In the genomic region with DNA sequence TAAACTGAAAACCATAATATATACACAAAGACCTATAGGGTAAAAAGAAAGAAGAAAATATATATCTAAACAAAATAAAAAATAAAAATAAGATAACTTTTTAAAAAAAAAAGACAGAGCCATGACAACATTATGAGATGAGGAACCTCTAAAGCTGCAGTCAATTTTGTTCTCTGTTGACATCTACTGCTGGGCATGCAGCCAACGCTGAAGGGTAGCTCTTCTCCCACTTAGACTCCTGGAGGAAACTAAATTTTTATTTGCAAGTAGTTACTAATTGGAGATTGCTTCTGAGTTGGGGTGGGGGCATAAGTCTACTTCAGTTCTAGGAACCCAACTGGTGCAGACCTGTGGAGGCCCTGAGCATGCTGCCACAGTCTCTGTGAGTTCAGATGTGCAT, we compare ENCODE assay signal across 21 mouse cellular contexts.
DNase-seq lines count a peak whose midpoint lies in the region; ATAC-seq and TF ChIP-seq lines count a peak whose summit lies in the region.
"Had no signal": no experiment of that assay in that cellular context is flagged by ENCODE, and none has a peak within 500 bp of the region (broad histone marks: within the 10 kb centered on the region; RNA-seq: fewer than 3 reads in every experiment).

No protein-coding gene starts in this region.

- WGBS in kidney, postnatal 0 days, result 70% methylated on average over 1 of the region's 1 CpGs

- H3K4me3 ChIP-seq in kidney, postnatal 0 days (replicated peaks; ENCODE audit: low read depth, low read length), result no peak overlapping the region
- H3K4me3 ChIP-seq: hindbrain, embryonic 10.5 days; intestine, embryonic 15.5 days; limb, embryonic 13.5 days; liver, embryonic 12.5 days had no signal

- no peak overlapping the region for H3K4me2 ChIP-seq in kidney, postnatal 0 days (ENCODE audit: low read length)
- H3K4me2 ChIP-seq: intestine, embryonic 15.5 days; limb, embryonic 13.5 days; liver, embryonic 12.5 days; midbrain, embryonic 11.5 days had no signal

- H3K27me3 ChIP-seq in kidney, postnatal 0 days (ENCODE audit: insufficient read depth, low read length), result no peaks in the 10 kb centered on the region
- H3K27me3 ChIP-seq: intestine, embryonic 15.5 days; limb, embryonic 13.5 days; liver, embryonic 12.5 days had no signal

- no peak for TF ChIP-seq CTCF in kidney, postnatal 0 days (IDR thresholded peaks at IDR 0.05; ENCODE audit: low read depth)

- H3K9me3 ChIP-seq in kidney, postnatal 0 days (replicated peaks; ENCODE audit: low read length), result no peaks in the 10 kb centered on the region
- H3K9me3 ChIP-seq: hindbrain, embryonic 10.5 days; intestine, embryonic 15.5 days; limb, embryonic 13.5 days; liver, embryonic 12.5 days had no signal

- H3K9ac ChIP-seq in kidney, postnatal 0 days (ENCODE audit: low read depth, low read length), result no peak overlapping the region
- H3K9ac ChIP-seq: intestine, embryonic 15.5 days; limb, embryonic 13.5 days; liver, embryonic 12.5 days had no signal

- ATAC-seq in kidney, postnatal 0 days (replicated peaks; ENCODE audit: low FRiP score, low read depth), result no peak
- ATAC-seq: hindbrain, embryonic 16.5 days; intestine, embryonic 15.5 days; liver, embryonic 12.5 days had no signal

- DNase-seq in kidney, postnatal 0 days (ENCODE audit: low spot score), result peak; percentile 30
- DNase-seq in kidney, adult 11 months, result no peak
- peak; percentile 11 to 14 for DNase-seq in left cerebral cortex, postnatal 25 days (ENCODE audit: low spot score in 2 of 2)
- DNase-seq in left cerebral cortex, postnatal 36 days (ENCODE audit: low spot score in 2 of 2), result no peak
- peak; percentile 39 to 42 for DNase-seq in right cerebral cortex, adult 2 months (ENCODE audit: low spot score in 2 of 2)
- DNase-seq in right cerebral cortex, postnatal 25 days, result no peak
- peak; percentile 10 for DNase-seq in telencephalon, adult 2 months (ENCODE audit: low read depth, low spot score)
- DNase-seq in layer of hippocampus, adult 9-10 months (ENCODE audit: low spot score), result no peak
- DNase-seq: adrenal gland, postnatal 25 days; cerebellum, adult 9-11 months; gastrocnemius, postnatal 36 days; layer of hippocampus, adult 9-11 months; lung, adult 2 months; spleen, adult 18-20 months; thymus, postnatal 25 days had no signal

- intact Hi-C loops in left cerebral cortex, postnatal 25 days (cut with DNase I), result no loop called here
- intact Hi-C loops in left cerebral cortex, postnatal 36 days (cut with DNase I), result no loop called here

- H3K4me1 ChIP-seq in kidney, postnatal 0 days (replicated peaks; ENCODE audit: insufficient read depth, low read length), result no peaks in the 10 kb centered on the region
- H3K4me1 ChIP-seq: hindbrain, embryonic 10.5 days; intestine, embryonic 15.5 days; limb, embryonic 13.5 days; liver, embryonic 12.5 days had no signal

- no peak overlapping the region for H3K27ac ChIP-seq in kidney, postnatal 0 days
- H3K27ac ChIP-seq: hindbrain, embryonic 10.5 days; intestine, embryonic 15.5 days; limb, embryonic 13.5 days; liver, embryonic 12.5 days had no signal

- no peaks in the 10 kb centered on the region for H3K36me3 ChIP-seq in kidney, postnatal 0 days (ENCODE audit: insufficient read depth, low read length)
- H3K36me3 ChIP-seq: hindbrain, embryonic 10.5 days; intestine, embryonic 15.5 days; limb, embryonic 13.5 days; liver, embryonic 12.5 days had no signal

Comparison
In these comparisons a context has a peak if more than half of its experiments do, and no peak if none do; other contexts are left out.
1. DNase-seq: peak in kidney, postnatal 0 days (single experiment), left cerebral cortex, postnatal 25 days (2 of 2), right cerebral cortex, adult 2 months (2 of 2) and telencephalon, adult 2 months (single experiment); none in kidney, adult 11 months (single experiment), left cerebral cortex, postnatal 36 days (0 of 2), right cerebral cortex, postnatal 25 days (single experiment) and layer of hippocampus, adult 9-10 months (single experiment).